Mouse (Mus musculus) kidney, embryonic 16.5 days (tissue): ENCODE results near the gene Tom1l2. TPM values are rescaled to one million over a fixed set of nuclear protein-coding genes. Genes with fewer than 3 reads are reported as not detected.
A peak's percentile ranks its signal among the peaks of the same experiment; 100 is the strongest.

Experiments used
- ATAC-seq: fragments of 200-750 bp; cut with Nextera tagmentation; 2 replicates; pipeline ENCODE4 v1.8.0; 2017; ENCODE audit warnings: moderate TSS enrichment; ENCODE audit not compliant: low FRiP score, low TSS enrichment
- H3K27ac ChIP-seq: fragments of 300-500 bp; sonication (generic); 2 replicates; pipeline ENCODE4 v1.5.1; 2014; ENCODE audit warnings: low read length
- H3K27me3 ChIP-seq: fragments of 300-500 bp; sonication (generic); 2 replicates; pipeline ENCODE4 v1.6.1; 2014; ENCODE audit warnings: low read length, control low read depth, mixed read lengths; ENCODE audit not compliant: insufficient read depth
- H3K36me3 ChIP-seq: fragments of 300-500 bp; sonication (generic); 2 replicates; pipeline ENCODE4 v1.6.1; 2014; ENCODE audit warnings: low read length, control low read depth, mixed read lengths; ENCODE audit not compliant: insufficient read depth
- H3K4me1 ChIP-seq: fragments of 300-500 bp; sonication (generic); 2 replicates; pipeline ENCODE4 v1.6.1; 2014; ENCODE audit warnings: low read length, control low read depth, mixed read lengths; ENCODE audit not compliant: insufficient read depth
- H3K4me2 ChIP-seq: fragments of 300-500 bp; sonication (generic); replicated peaks from 2 replicates; pipeline ENCODE4 v1.6.1; 2014; ENCODE audit warnings: low read depth, low read length
- H3K4me3 ChIP-seq: fragments of 300-500 bp; sonication (generic); 2 replicates; pipeline ENCODE4 v1.5.1; 2014; ENCODE audit warnings: mild to moderate bottlenecking, low read length
- H3K9ac ChIP-seq: fragments of 300-500 bp; sonication (generic); replicated peaks from 2 replicates; pipeline ENCODE4 v1.6.1; 2014; ENCODE audit warnings: low read length
- H3K9me3 ChIP-seq: fragments of 300-500 bp; sonication (generic); 2 replicates; pipeline ENCODE4 v1.6.1; 2016; ENCODE audit warnings: low read length, control low read depth
- WGBS: fragments of 180-500 bp; shearing (Covaris S2); extraction: QIAGEN DNeasy Blood & Tissue Kit; methylation state at CpG from one replicate; pipeline ENCODE4 v1.1.7; 2014; 5-methylcytosine and 5-hydroxymethylcytosine counted together
- polyA plus RNA-seq: library from polyadenylated mRNA; unstranded; fragments of >200 nt; fragmentation: Nextera tagmentation; extraction: Ambion mirVana; gene quantifications from 2 replicates; pipeline ENCODE4 v1.2.1, GENCODE M21; 2015

Tom1l2 gene
- polyA plus RNA-seq, 1 experiment from 2014 or later = 36.3 TPM

DNA sequence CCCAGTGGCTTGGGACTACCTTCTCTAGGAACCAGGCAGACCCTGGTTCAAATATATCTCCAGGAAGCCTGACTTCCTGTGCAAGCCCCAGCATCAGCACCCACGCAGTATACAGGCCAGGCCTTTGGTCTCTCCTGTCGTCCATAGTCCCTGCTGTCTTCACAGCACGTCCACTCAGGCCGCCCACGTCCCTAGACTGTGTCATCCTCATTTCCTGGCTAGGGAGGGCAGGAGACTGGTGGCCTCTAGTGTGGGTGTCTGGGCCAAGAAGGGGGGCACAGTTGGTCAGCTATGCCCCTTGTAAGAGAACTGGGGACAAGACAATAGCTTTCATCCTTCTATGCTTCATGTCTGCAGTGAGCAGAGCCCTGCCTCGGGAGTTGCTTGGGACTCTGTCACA lies 160.2 kb downstream of the Tom1l2 start:
- 71% methylated on average over 6 of the region's 6 CpGs for WGBS
- Histone ChIP-seq H3K9me3 (peaks cover 10% of the 10 kb centered on the region), H3K27ac (no peak overlapping the region), H3K27me3 (no peaks in the 10 kb centered on the region), H3K9ac (no peak overlapping the region), H3K36me3 (peaks cover 56% of the 10 kb centered on the region), H3K4me1 (no peaks in the 10 kb centered on the region), H3K4me2 (no peak overlapping the region), H3K4me3 (no peak overlapping the region)
- no peak for ATAC-seq

- no peak overlapping the region for H3K4me2 ChIP-seq
- no peak overlapping the region for H3K9ac ChIP-seq
- peaks cover 75% of the 10 kb centered on the region for H3K36me3 ChIP-seq
- no peak for ATAC-seq
- WGBS = 84% methylated on average over 17 of the region's 17 CpGs
- no peak overlapping the region for H3K4me3 ChIP-seq
- H3K27me3 ChIP-seq = no peaks in the 10 kb centered on the region
- H3K9me3 ChIP-seq = peaks cover 10% of the 10 kb centered on the region
- H3K4me1 ChIP-seq = peaks cover 7% of the 10 kb centered on the region
- peak overlapping the region; percentile 61; the same call in 1 of the 2 replicates for H3K27ac ChIP-seq
Measured at GRCm38 (mm10) chr11:60190055-60190641, 162.6 kb downstream of the Tom1l2 start.

DNA sequence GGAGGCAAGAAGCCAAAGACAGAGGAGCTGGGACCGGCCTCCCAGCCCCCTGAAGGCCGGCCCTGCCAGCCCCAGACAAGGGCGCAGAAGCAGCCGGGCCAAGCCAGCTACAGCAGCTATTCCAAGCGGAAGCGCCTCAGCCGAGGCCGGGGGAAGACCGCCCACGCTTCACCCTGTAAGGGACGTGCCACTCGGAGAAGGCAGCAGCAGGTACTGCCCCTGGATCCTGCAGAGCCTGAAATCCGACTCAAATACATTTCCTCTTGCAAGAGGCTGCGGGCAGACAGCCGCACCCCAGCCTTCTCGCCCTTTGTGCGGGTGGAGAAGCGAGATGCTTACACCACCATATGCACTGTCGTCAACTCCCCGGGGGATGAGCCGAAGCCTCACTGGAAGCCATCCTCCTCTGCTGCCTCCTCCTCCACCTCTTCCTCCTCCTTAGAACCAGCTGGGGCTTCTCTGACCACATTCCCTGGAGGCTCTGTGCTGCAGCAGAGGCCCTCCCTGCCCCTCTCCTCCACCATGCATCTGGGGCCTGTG lies 163.1 kb downstream of the Tom1l2 start:
- no peak overlapping the region for H3K4me2 ChIP-seq
- H3K4me3 ChIP-seq = no peak overlapping the region
- peaks cover 13% of the 10 kb centered on the region for H3K4me1 ChIP-seq
- no peaks in the 10 kb centered on the region for H3K27me3 ChIP-seq
- ATAC-seq = peak; percentile 47; the same call in 1 of the 2 replicates
- peak overlapping the region; percentile 61; the same call in 1 of the 2 replicates for H3K27ac ChIP-seq
- H3K36me3 ChIP-seq = peaks cover 69% of the 10 kb centered on the region
- 0 out of 2 replicates have a peak overlapping the region, but pooled peaks have one; percentile 9 for H3K9ac ChIP-seq
- 62% methylated on average over 21 of the region's 21 CpGs for WGBS
- peaks cover 4% of the 10 kb centered on the region for H3K9me3 ChIP-seq

GRCm38 (mm10) chr11:60188275-60188853 lies 164.3 kb downstream of the Tom1l2 start:
- peaks cover 21% of the 10 kb centered on the region for H3K4me1 ChIP-seq
- H3K9me3 ChIP-seq = no peaks in the 10 kb centered on the region
- H3K4me3 ChIP-seq = no peak overlapping the region
- no peak overlapping the region for H3K27ac ChIP-seq
- 90% methylated on average over 25 of the region's 25 CpGs for WGBS
- no peak overlapping the region for H3K9ac ChIP-seq
- H3K4me2 ChIP-seq = no peak overlapping the region
- no peaks in the 10 kb centered on the region for H3K27me3 ChIP-seq
- no peak for ATAC-seq
- peaks cover 59% of the 10 kb centered on the region for H3K36me3 ChIP-seq

DNA sequence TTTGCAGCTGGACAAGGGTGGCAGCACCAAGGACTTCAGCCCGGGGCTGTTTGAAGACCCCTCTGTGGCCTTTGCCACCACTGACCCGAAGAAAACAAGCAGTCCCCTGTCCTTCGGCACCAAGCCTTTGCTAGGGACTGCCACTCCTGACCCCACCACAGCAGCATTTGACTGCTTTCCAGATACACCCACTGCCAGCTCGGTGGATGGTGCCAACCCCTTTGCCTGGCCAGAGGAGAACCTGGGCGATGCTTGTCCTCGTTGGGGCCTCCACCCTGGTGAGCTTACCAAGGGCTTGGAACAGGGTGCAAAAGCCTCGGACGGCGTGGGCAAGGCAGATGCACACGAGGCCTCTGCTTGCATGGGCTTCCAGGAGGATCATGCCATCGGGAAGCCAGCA lies 165.6 kb downstream of the Tom1l2 start:
- H3K4me1 ChIP-seq = peaks cover 30% of the 10 kb centered on the region
- H3K27me3 ChIP-seq = no peaks in the 10 kb centered on the region
- ATAC-seq = no peak
- H3K4me3 ChIP-seq = no peak overlapping the region
- WGBS = 84% methylated on average over 11 of the region's 11 CpGs
- H3K36me3 ChIP-seq = peaks cover 59% of the 10 kb centered on the region
- no peak overlapping the region for H3K4me2 ChIP-seq
- no peak overlapping the region for H3K9ac ChIP-seq
- no peak overlapping the region for H3K27ac ChIP-seq
- H3K9me3 ChIP-seq = no peaks in the 10 kb centered on the region

DNA sequence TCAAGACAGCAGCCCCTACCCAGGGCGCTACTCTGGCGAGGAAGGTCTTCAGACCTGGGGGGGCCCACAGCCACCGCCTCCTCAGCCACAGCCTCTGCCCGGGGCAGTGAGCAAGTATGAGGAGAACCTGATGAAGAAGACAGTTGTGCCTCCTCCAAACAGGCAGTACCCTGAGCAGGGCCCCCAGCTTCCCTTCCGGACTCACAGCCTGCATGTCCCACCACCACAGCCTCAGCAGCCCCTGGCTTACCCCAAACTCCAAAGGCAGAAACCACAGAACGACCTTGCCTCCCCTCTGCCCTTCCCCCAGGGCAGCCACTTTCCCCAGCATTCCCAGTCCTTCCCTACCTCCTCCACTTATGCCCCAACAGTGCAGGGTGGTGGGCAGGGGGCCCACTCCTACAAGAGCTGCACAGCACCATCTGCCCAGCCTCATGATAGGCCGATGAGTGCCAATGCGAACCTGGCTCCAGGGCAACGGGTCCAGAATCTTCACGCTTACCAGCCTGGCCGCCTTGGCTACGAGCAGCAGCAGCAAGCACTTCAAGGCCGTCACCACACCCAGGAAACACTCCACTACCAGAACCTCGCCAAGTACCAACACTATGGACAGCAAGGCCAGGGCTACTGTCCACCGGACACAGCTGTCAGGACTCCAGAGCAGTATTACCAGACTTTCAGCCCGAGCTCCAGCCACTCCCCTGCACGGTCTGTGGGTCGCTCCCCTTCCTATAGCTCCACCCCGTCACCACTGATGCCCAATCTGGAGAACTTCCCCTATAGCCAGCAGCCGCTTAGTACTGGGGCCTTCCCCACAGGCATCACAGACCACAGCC lies 167.1 kb downstream of the Tom1l2 start:
- H3K4me1 ChIP-seq = peaks cover 38% of the 10 kb centered on the region

GRCm38 (mm10) chr11:60184346-60185325 lies 168.1 kb downstream of the Tom1l2 start:
- H3K27me3 ChIP-seq = no peaks in the 10 kb centered on the region
- peaks cover 42% of the 10 kb centered on the region for H3K36me3 ChIP-seq
- H3K27ac ChIP-seq = no peak overlapping the region
- ATAC-seq = no peak
- H3K9ac ChIP-seq = no peak overlapping the region
- 63% methylated on average over 22 of the region's 22 CpGs for WGBS
- H3K4me3 ChIP-seq = no peak overlapping the region
- peaks cover 38% of the 10 kb centered on the region for H3K4me1 ChIP-seq
- H3K9me3 ChIP-seq = no peaks in the 10 kb centered on the region
- H3K4me2 ChIP-seq = no peak overlapping the region

More for the DNA sequence above, 167.1 kb downstream of the Tom1l2 start:
- Histone ChIP-seq H3K9me3 (no peaks in the 10 kb centered on the region), H3K27me3 (no peaks in the 10 kb centered on the region), H3K36me3 (peaks cover 50% of the 10 kb centered on the region), H3K27ac (no peak overlapping the region), H3K4me2 (no peak overlapping the region), H3K4me3 (no peak overlapping the region), H3K9ac (no peak overlapping the region)
- peak; percentile 24; the same call in 1 of the 2 replicates for ATAC-seq
- 70% methylated on average over 20 of the region's 20 CpGs for WGBS

- Histone ChIP-seq H3K4me1 (peaks cover 55% of the 10 kb centered on the region), H3K4me3 (no peak overlapping the region), H3K27ac (no peak overlapping the region)
Measured at GRCm38 (mm10) chr11:60182741-60183140, 170.0 kb downstream of the Tom1l2 start.

GRCm38 (mm10) chr11:60182116-60182670 lies 170.5 kb downstream of the Tom1l2 start:
- ATAC-seq = no peak
- Histone ChIP-seq H3K4me2 (no peak overlapping the region), H3K4me1 (peaks cover 61% of the 10 kb centered on the region)

More at GRCm38 (mm10) chr11:60182741-60183140, 170.0 kb downstream of the Tom1l2 start:
- Histone ChIP-seq H3K9me3 (no peaks in the 10 kb centered on the region), H3K9ac (0 out of 2 replicates have a peak overlapping the region, but pooled peaks have one; percentile 14), H3K27me3 (no peaks in the 10 kb centered on the region), H3K4me2 (no peak overlapping the region), H3K36me3 (peaks cover 24% of the 10 kb centered on the region)
- 51% methylated on average over 2 of the region's 2 CpGs for WGBS
- no peak for ATAC-seq

More at GRCm38 (mm10) chr11:60182116-60182670, 170.5 kb downstream of the Tom1l2 start:
- no peak overlapping the region for H3K4me3 ChIP-seq
- peaks cover 19% of the 10 kb centered on the region for H3K36me3 ChIP-seq
- no peaks in the 10 kb centered on the region for H3K9me3 ChIP-seq
- H3K9ac ChIP-seq = no peak overlapping the region
- no peaks in the 10 kb centered on the region for H3K27me3 ChIP-seq
- WGBS = 79% methylated on average over 12 of the region's 12 CpGs
- H3K27ac ChIP-seq = no peak overlapping the region
